Mouse (Mus musculus) small intestine, adult 2 months (tissue): ENCODE data around the gene Cog2. TPM values are rescaled to one million over a fixed set of nuclear protein-coding genes. Genes with fewer than 3 reads are reported as not detected.

Source experiments
- H3K27ac ChIP-seq: fragments of 200-500 bp; 2 replicates; pipeline ENCODE4 v1.5.1; 2012; ENCODE audit warnings: low read depth, low read length, control low read depth, inconsistent platforms; ENCODE audit not compliant: insufficient read depth
- H3K27me3 ChIP-seq: fragments of 200-500 bp; 2 replicates; pipeline ENCODE4 v1.6.1; 2012; ENCODE audit warnings: mild to moderate bottlenecking, moderate library complexity, low read length, inconsistent platforms; ENCODE audit not compliant: control insufficient read depth, insufficient read depth
- H3K36me3 ChIP-seq: fragments of 200-500 bp; 2 replicates; pipeline ENCODE4 v1.6.1; 2012; ENCODE audit warnings: mild to moderate bottlenecking, low read length, control low read depth, inconsistent platforms; ENCODE audit not compliant: control insufficient read depth, insufficient read depth
- H3K4me1 ChIP-seq: fragments of 200-500 bp; 2 replicates; pipeline ENCODE4 v1.6.1; 2012; ENCODE audit warnings: low read length, inconsistent platforms, mixed read lengths; ENCODE audit not compliant: control insufficient read depth, insufficient read depth, insufficient read length
- H3K4me3 ChIP-seq: fragments of 200-500 bp; 2 replicates; pipeline ENCODE4 v1.5.1; 2012; ENCODE audit warnings: low read depth, mild to moderate bottlenecking, control low read depth, inconsistent platforms, low read length, moderate library complexity
- CTCF ChIP-seq: fragments of 200-500 bp; IDR thresholded peaks from 2 replicates; pipeline ENCODE4 v1.5.1; 2012; ENCODE audit warnings: low read depth, mild to moderate bottlenecking, control low read depth, inconsistent platforms, low read length, moderate library complexity, mixed read lengths; ENCODE audit not compliant: insufficient replicate concordance, insufficient read length; ENCODE audit errors: extremely low read depth
- POLR2A ChIP-seq: fragments of 200-500 bp; IDR thresholded peaks from 2 replicates; pipeline ENCODE4 v1.6.1; 2012; ENCODE audit warnings: low read depth, mild to moderate bottlenecking, control low read depth, inconsistent platforms, low read length, moderate library complexity
- WGBS: fragments of 180-500 bp; shearing (Covaris S2); methylation state at CpG from one replicate; pipeline ENCODE4 v1.1.7; 2018; 5-methylcytosine and 5-hydroxymethylcytosine counted together
- polyA plus RNA-seq: library from polyadenylated mRNA; depleted of rRNA; stranded (reverse); fragments of >200 nt; gene quantifications from 2 replicates; pipeline ENCODE4 v1.2.3, GENCODE M21; 2012

Gene Cog2
- polyA plus RNA-seq, 1 experiment: 14.7 TPM

DNA sequence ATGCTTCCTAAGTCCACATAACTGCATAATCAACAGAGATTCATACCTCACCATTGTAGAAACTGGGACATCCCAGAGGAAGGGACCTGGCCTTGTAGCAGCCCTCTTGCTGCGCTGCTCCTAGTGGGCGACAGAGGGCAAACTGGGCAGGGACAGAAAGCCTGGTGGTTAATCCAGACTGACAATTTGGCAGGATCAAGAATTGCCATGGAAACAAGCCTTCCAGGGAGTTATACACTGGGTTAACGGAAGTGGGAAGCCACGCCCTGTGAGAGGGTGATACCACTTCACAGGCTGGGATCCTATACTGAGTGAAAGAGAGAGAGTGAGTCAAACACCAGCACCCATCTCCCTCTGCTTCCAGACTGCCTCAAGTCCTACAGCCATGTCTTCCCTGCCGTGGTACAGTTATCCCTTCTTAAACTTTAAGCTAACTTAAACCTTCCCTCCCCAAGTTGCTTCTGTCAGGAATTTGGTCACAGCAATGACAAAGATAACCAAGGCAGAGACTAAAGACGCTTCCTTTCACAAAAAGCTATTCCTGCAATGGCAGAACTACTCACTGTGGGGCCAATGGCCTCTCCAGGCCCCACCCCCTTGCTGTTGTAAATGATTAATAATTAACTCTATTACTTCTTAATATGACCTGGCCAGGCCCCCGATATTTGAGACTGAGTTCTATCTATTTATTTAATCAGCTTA, 21.2 kb upstream of the Cog2 start:
- Histone ChIP-seq H3K36me3 (no peaks in the 10 kb centered on the region), H3K27ac (no peak overlapping the region), H3K4me1 (no peaks in the 10 kb centered on the region; the same call in 1 of the 2 replicates), H3K4me3 (no peak overlapping the region), H3K27me3 (no peaks in the 10 kb centered on the region)
- TF ChIP-seq POLR2A (no peak), CTCF (no peak)
- WGBS: 24% methylated on average over 7 of the region's 7 CpGs

DNA sequence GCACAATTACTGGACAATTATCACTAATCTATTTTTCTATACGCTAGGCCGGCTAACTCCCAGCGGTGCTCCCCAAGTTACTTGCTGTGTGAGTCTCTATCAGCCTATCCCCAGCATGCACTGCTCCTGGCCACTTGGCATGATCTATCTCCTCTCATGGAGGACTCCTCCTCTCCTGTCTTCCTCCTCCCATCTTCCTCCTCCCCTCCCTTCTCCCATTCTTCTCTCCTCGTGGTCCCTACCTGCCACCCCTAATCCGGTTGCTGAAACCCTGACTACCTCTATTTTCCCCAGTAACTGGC, 20.7 kb upstream of the Cog2 start:
- Histone ChIP-seq H3K4me1 (no peaks in the 10 kb centered on the region; the same call in 1 of the 2 replicates), H3K36me3 (no peaks in the 10 kb centered on the region), H3K27me3 (no peaks in the 10 kb centered on the region), H3K4me3 (no peak overlapping the region), H3K27ac (no peak overlapping the region)
- 28% methylated on average over 5 of the region's 5 CpGs for WGBS
- TF ChIP-seq CTCF (no peak), POLR2A (no peak)

DNA sequence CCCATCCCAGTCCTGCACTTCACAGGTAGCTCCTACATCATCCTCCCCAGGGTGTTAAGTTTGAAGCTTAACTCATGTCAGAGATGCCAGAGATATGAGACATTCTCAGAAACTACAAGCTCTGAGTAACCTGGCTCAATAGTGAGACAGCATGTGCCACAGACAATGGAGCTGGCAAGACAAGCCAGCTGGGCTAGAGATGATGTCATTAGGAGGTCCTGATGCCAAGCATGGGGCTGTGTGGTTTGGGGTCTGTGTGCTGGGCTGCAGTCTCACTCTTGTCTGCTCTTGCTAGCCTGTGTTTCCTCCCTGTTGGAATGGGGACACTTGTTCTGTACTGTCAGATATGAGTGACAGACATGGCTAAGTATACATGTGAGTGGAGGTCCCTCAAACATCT, 14.9 kb upstream of the Cog2 start:
- Histone ChIP-seq H3K27ac (no peak overlapping the region), H3K4me1 (no peaks in the 10 kb centered on the region), H3K27me3 (no peaks in the 10 kb centered on the region), H3K4me3 (no peak overlapping the region), H3K36me3 (no peaks in the 10 kb centered on the region)
- TF ChIP-seq POLR2A (no peak), CTCF (no peak)

DNA sequence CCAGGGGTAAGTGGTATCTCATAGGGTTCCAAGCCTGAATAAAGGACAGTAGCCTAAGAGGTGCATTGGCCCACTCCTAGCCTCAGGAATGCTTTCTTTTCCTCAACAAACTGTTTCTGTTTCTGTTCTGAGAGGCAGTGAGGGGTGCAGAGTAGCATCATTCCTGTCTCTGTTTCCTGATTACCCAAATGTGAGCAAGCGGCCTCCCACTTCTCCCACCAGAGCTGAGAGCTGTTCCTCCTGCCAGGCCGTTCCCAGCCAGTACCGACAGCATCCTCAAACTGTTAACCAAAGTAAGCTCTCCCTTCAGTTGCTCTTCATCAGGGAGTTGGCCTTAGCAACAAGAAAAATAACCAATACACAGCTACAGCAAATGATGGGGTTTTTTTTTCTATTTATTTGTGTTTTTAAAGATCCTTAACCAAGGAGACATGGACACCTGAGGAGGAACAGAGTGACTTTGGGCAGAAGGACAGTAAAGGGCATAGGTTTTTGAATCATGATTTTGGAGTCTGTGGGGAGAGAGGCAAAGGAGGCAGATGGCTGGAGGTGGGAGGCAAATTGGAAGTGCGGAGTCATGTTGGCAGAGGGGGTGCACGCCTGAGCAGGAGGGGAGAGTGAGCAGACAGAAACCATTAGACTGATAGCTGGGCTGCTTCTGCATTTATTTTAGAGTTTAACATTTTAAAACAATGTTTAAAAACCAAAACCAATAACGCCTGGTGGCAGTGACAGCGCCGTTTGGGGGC, 12.8 kb upstream of the Cog2 start:
- no peak for TF ChIP-seq CTCF
- Histone ChIP-seq H3K4me3 (no peak overlapping the region), H3K27ac (no peak overlapping the region), H3K4me1 (no peaks in the 10 kb centered on the region), H3K36me3 (no peaks in the 10 kb centered on the region), H3K27me3 (no peaks in the 10 kb centered on the region)
- WGBS: 69% methylated on average over 8 of the region's 8 CpGs

DNA sequence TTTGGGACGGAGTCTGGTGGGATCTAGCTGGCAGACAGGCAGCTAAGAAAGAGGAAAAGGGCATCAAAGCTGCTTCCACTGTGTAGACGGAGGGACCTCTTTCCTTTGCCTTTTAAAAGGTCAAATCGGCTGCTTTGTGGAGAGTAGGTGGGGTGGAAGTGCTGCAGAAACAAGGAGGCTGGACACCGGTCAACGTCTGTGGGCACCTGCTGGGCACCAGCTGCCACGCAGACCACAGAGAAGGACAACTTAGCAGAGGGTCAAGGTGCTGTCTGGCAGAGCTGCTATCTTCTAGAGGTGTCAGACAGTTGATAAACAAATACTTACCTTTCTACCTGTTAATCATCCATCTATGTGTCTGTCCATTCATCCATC, 12.3 kb upstream of the Cog2 start:
- H3K27me3 ChIP-seq: no peaks in the 10 kb centered on the region
- WGBS: 64% methylated on average over 6 of the region's 6 CpGs

DNA sequence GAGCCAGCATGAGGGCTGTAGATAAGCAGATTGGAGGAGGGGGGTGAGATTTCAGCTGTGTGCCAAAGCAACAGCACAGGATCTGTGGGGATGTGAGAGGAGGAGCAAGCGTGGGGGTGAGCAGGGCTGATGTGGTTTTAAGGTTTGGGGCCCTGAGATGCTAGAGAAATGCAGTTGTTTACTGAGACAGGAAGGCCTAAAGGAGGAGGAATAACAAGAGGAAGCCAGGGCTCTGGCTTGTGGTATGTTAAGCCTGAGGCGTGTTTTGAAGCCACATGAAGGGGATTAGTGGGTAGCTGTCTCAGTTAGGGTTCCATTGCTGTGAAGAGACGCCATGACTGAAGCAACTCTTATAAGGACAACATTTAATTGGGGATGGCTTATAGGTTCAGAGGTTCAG, 11.4 kb upstream of the Cog2 start:
- H3K4me3 ChIP-seq: no peak overlapping the region
- no peaks in the 10 kb centered on the region for H3K4me1 ChIP-seq
- TF ChIP-seq CTCF: no peak
- no peak for TF ChIP-seq POLR2A
- WGBS: 61% methylated on average over 3 of the region's 3 CpGs
- no peaks in the 10 kb centered on the region for H3K27me3 ChIP-seq
- no peak overlapping the region for H3K27ac ChIP-seq
- no peaks in the 10 kb centered on the region for H3K36me3 ChIP-seq

More for the DNA sequence above, 12.3 kb upstream of the Cog2 start:
- Histone ChIP-seq H3K36me3 (no peaks in the 10 kb centered on the region), H3K4me1 (no peaks in the 10 kb centered on the region), H3K27ac (no peak overlapping the region), H3K4me3 (no peak overlapping the region)
- TF ChIP-seq POLR2A: no peak
- TF ChIP-seq CTCF: no peak

DNA sequence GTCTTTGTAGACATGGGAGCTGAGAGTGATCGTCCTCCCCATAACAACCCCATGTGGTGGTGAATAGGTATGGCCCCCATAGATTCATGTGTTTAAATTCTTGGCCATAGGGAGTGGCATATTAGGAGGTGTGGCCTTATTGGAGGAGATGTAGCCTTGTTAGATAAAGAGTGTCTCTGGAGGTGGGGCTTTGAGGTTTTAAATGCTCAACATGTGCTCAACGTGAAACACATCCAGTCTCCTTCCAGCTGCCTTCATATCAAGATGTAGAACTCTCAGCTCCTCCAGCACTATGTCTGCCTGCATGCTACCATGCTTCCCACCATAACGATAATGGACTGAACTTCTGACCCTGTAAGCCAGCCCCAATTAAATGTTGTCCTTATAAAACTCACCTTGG, 4.5 kb upstream of the Cog2 start:
- Histone ChIP-seq H3K4me3 (no peak overlapping the region), H3K27me3 (no peaks in the 10 kb centered on the region), H3K27ac (no peak overlapping the region), H3K4me1 (no peaks in the 10 kb centered on the region), H3K36me3 (no peaks in the 10 kb centered on the region)
- 50% methylated on average over 3 of the region's 3 CpGs for WGBS
- TF ChIP-seq CTCF: no peak
- no peak for TF ChIP-seq POLR2A
